Mouse (Mus musculus) olfactory bulb, adult 2 months (tissue): ENCODE data around the gene Prdm10. TPM values are rescaled to one million over a fixed set of nuclear protein-coding genes. Genes with fewer than 3 reads are reported as not detected.

Experiments used
- H3K27ac ChIP-seq: fragments of 200-500 bp; 2 replicates; pipeline ENCODE4 v1.5.1; 2012; ENCODE audit warnings: low read depth, low read length; ENCODE audit not compliant: insufficient read depth
- H3K4me1 ChIP-seq: fragments of 200-500 bp; 2 replicates; pipeline ENCODE4 v1.6.1; 2012; ENCODE audit warnings: low read length; ENCODE audit not compliant: control insufficient read depth, insufficient read depth
- H3K4me3 ChIP-seq: fragments of 200-500 bp; 2 replicates; pipeline ENCODE4 v1.5.1; 2012; ENCODE audit warnings: mild to moderate bottlenecking, low read depth, low read length, moderate library complexity; ENCODE audit not compliant: insufficient read depth
- CTCF ChIP-seq: fragments of 200-500 bp; IDR thresholded peaks from 2 replicates; pipeline ENCODE4 v1.5.1; 2012; ENCODE audit warnings: low read depth, mild to moderate bottlenecking, low read length, moderate library complexity; ENCODE audit not compliant: insufficient read depth
- POLR2A ChIP-seq: fragments of 200-500 bp; IDR thresholded peaks from 2 replicates; pipeline ENCODE4 v1.6.1; 2012; ENCODE audit warnings: mild to moderate bottlenecking, low read depth, low read length, moderate library complexity; ENCODE audit not compliant: insufficient read depth
- WGBS: fragments of 180-500 bp; shearing (Covaris S2); methylation state at CpG from one replicate; pipeline ENCODE4 v1.1.7; 2018; 5-methylcytosine and 5-hydroxymethylcytosine counted together
- polyA plus RNA-seq: library from polyadenylated mRNA; stranded (reverse); fragments of >200 nt; gene quantifications from 2 replicates; pipeline ENCODE4 v1.2.4, GENCODE M21; 2012; ENCODE audit warnings: low replicate concordance; ENCODE audit not compliant: missing spikeins, insufficient read depth, insufficient read length

Gene Prdm10
- polyA plus RNA-seq, 1 experiment, result not detected

- TF ChIP-seq POLR2A, result no peak
- no peak for TF ChIP-seq CTCF
- WGBS, result 97% methylated on average over 3 of the region's 3 CpGs
- H3K27ac ChIP-seq, result no peak overlapping the region
- H3K4me3 ChIP-seq, result no peak overlapping the region
- peaks cover 12% of the 10 kb centered on the region for H3K4me1 ChIP-seq
These were observed 16.0 kb downstream of the Prdm10 start for GRCm38 (mm10) chr9:31296293-31296692.

DNA sequence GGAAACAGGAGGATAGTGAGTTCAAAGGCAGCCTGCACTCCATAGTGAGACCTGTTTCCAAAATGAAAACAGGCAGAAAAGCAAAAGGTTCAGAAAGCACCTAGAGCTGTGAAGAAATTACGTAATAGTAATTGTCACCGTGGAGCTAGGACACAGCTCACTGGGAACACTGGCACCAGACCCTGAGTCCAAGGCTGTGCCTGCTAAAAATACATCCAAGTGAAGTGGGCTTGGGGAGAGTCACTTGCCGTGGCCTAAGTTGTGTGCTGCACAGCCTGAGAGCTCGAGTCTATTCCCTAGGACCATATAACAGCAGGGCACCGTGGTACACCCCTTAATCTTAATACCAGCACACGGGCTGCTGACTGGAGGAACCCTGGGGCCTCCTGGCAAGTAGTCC is 18.4 kb downstream of the Prdm10 start:
- 60% methylated on average over 6 of the region's 6 CpGs for WGBS

DNA sequence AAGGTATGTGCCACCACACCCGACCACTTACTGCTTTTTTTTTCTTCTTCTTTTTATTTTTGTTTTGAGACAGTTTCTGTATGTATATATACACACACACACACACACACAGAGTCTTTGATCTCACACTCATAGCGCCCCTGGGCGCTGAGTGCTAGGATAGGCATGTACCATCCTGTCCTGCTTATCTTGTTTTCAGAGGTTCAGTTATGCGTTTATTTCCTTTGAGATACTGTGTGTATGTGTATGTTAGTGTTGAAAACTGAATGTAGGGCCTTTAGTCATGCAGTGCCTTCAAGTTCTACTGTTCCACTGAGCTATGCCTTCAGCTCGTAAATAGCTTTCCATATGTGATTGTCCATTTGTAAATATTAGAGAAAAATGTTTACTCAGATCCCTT is 20.2 kb downstream of the Prdm10 start:
- Histone ChIP-seq H3K4me1 (peaks cover 9% of the 10 kb centered on the region; the same call in 1 of the 2 replicates), H3K27ac (no peak overlapping the region), H3K4me3 (no peak overlapping the region)
- TF ChIP-seq CTCF, result no peak
- WGBS, result 91% methylated on average over 5 of the region's 5 CpGs

More for the DNA sequence above, 18.4 kb downstream of the Prdm10 start:
- TF ChIP-seq CTCF (no peak), POLR2A (no peak)
- Histone ChIP-seq H3K27ac (no peak overlapping the region), H3K4me1 (peaks cover 9% of the 10 kb centered on the region; the same call in 1 of the 2 replicates), H3K4me3 (no peak overlapping the region)

DNA sequence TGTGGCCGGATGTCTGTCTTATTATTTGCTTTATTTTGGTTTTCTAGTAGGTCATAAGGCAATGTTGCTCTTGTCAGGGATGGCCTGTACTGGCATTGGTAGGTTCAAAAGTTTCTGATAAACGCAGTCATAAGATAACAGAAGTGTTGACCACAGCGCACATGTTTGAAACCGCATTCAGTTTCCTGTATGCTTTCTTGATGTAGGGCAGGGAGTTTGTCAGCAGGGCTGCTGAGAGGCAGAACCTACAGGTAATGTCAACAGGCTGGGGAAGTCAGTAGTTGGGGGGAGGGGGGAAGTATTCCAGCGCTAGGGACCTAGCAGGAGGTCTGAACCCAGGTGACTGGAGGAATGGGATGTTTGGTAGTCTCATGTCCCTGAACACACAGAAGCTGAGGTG is 20.8 kb downstream of the Prdm10 start:
- Histone ChIP-seq H3K4me1 (peaks cover 9% of the 10 kb centered on the region; the same call in 1 of the 2 replicates), H3K4me3 (no peak overlapping the region), H3K27ac (no peak overlapping the region)
- WGBS, result 88% methylated on average over 5 of the region's 5 CpGs
- TF ChIP-seq CTCF (no peak), POLR2A (no peak)

DNA sequence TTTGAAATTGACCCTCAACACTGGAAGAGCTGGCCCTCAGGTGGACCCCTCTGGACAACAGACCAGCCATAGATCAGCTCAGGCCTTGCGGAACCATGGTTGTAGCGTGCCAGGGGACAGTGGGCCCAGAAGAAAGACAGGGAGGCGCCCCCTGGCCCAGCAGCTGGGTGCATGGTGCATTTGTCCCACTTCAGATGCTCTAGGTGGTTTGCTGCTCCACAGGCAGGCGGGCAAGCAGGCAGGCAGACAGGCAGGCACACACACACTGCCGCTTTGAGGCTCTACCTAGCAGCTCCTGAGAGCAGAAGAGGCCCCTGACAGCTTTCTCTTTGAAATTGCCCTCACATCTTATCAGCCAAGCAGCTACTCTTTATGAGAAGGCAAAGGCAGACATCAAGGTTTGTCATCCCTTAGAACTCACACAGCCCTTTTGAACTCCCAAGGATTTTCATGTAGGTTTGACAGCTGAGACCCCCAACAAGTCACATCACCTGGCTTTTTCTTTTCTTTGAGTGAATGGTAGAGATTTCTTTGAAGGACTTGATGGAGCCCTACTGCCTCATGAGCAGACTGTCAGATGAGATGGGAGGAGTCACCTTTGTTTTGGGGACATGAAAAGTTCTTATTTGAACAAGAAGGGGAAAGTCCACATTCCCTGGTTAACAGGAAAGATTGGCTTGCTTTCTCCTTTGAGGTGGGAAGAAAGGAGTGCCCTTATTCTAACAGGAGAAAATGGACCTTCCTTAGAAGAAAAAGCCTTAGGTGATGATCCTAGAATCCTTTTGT is 21.4 kb downstream of the Prdm10 start:
- H3K4me3 ChIP-seq, result no peak overlapping the region
- no peak for TF ChIP-seq POLR2A
- no peak for TF ChIP-seq CTCF
- WGBS, result 93% methylated on average over 5 of the region's 5 CpGs
- peaks cover 9% of the 10 kb centered on the region; the same call in 1 of the 2 replicates for H3K4me1 ChIP-seq
- H3K27ac ChIP-seq, result no peak overlapping the region

DNA sequence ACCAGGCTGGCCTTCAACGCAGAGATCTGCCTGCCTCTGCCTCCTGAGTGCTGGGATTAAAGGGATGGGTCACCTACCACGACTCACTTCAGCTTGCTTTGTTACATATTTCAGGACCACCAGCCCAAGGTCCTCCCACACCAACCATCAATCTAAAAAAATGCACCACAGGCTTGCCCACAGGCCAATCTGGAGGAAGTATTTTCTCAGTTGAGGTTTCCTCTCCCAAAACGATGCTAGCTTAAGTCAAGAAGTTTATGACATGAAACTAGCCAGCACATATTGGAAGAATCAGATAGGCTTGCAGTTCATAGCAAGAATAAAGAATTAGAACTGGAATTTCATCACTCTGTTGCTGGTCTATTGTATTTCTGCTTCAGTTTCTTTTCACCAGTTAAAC is 24.0 kb downstream of the Prdm10 start:
- Histone ChIP-seq H3K4me3 (no peak overlapping the region), H3K27ac (no peak overlapping the region), H3K4me1 (peaks cover 2% of the 10 kb centered on the region; the same call in 1 of the 2 replicates)
- no peak for TF ChIP-seq POLR2A
- no peak for TF ChIP-seq CTCF
- WGBS, result 86% methylated on average over 3 of the region's 3 CpGs

GRCm38 (mm10) chr9:31305117-31305516 is 24.8 kb downstream of the Prdm10 start:
- TF ChIP-seq POLR2A, result no peak
- no peak for TF ChIP-seq CTCF
- H3K4me3 ChIP-seq, result no peak overlapping the region
- 49% methylated on average over 5 of the region's 5 CpGs for WGBS
- no peaks in the 10 kb centered on the region for H3K4me1 ChIP-seq
- no peak overlapping the region for H3K27ac ChIP-seq

DNA sequence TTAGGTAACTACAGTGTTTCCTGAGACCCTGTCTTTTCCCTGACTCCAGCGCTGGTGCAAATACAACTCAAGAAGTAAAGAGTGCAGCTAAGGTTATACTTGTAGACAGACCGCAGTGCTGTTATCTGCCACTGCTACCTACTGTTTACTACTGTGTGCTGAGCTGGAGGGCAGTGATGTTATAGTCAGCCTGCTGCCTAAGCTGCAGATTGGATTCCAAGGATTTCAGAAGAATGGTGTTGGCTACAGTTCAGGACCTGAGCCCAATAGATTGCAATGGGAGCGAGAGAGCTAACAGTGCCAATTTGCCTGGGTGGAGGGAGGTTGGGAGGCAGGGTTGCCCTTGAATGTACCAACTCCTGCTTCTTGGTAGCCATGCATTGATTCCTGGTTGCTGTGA is 25.5 kb downstream of the Prdm10 start:
- H3K4me3 ChIP-seq, result no peak overlapping the region
- H3K4me1 ChIP-seq, result no peaks in the 10 kb centered on the region
- H3K27ac ChIP-seq, result no peak overlapping the region
- WGBS, result 73% methylated on average over 3 of the region's 3 CpGs
- no peak for TF ChIP-seq CTCF

DNA sequence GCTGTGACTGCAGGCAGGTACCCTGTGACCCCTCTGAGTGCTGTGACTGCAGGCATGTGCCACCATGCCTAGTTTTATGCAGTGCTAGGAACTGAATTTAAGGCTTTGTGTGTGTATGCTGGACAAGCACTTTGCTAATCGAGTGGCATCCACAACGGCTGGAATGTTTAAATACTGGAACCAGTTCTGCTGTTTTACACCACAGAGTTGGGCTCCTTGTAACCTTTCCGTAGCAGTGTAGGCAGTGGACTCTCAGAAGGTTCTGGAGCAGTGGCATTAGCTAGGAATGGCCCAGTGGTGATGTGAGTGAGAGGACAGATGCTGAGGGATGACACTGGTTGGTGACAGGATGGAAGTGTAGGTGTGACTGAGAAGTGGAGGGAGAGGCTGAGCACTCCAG is 26.9 kb downstream of the Prdm10 start:
- TF ChIP-seq CTCF (no peak), POLR2A (no peak)
- WGBS, result 87% methylated on average over 3 of the region's 3 CpGs
- no peak overlapping the region for H3K4me3 ChIP-seq
- no peak overlapping the region for H3K27ac ChIP-seq
- H3K4me1 ChIP-seq, result no peaks in the 10 kb centered on the region
